Mouse (Mus musculus) limb, embryonic 13.5 days (tissue): ENCODE results near the gene Ttll11. TPM values are rescaled to one million over a fixed set of nuclear protein-coding genes. Genes with fewer than 3 reads are reported as not detected.

Experiments
- ATAC-seq: fragments of 200-750 bp; cut with Nextera tagmentation; 2 replicates; pipeline ENCODE4 v1.8.0; 2017; ENCODE audit warnings: low read depth, moderate number of reproducible peaks, moderate TSS enrichment; ENCODE audit not compliant: low FRiP score
- H3K27ac ChIP-seq: fragments of 300-500 bp; sonication (generic); 2 replicates; pipeline ENCODE4 v1.5.1; 2015; ENCODE audit warnings: inconsistent platforms, mild to moderate bottlenecking, moderate library complexity
- H3K27me3 ChIP-seq: fragments of 300-500 bp; sonication (generic); 2 replicates; pipeline ENCODE4 v1.6.1; 2015; ENCODE audit warnings: mild to moderate bottlenecking, inconsistent platforms
- H3K36me3 ChIP-seq: fragments of 300-500 bp; sonication (generic); 2 replicates; pipeline ENCODE4 v1.6.1; 2015; ENCODE audit warnings: inconsistent platforms, mild to moderate bottlenecking, moderate library complexity
- H3K4me1 ChIP-seq: fragments of 300-500 bp; sonication (generic); 2 replicates; pipeline ENCODE4 v1.6.1; 2015; ENCODE audit warnings: inconsistent platforms
- H3K4me2 ChIP-seq: fragments of 300-500 bp; sonication (generic); replicated peaks from 2 replicates; pipeline ENCODE4 v1.6.1; 2015; ENCODE audit warnings: inconsistent platforms, mild to moderate bottlenecking, moderate library complexity
- H3K4me3 ChIP-seq: fragments of 300-500 bp; sonication (generic); 2 replicates; pipeline ENCODE4 v1.5.1; 2015; ENCODE audit warnings: moderate library complexity, mild to moderate bottlenecking, inconsistent platforms
- H3K9ac ChIP-seq: fragments of 300-500 bp; sonication (generic); 2 replicates; pipeline ENCODE4 v1.6.1; 2015; ENCODE audit warnings: mild to moderate bottlenecking, inconsistent platforms
- H3K9me3 ChIP-seq: fragments of 300-500 bp; sonication (generic); 2 replicates; pipeline ENCODE4 v1.6.1; 2016; ENCODE audit warnings: inconsistent platforms
- WGBS: fragments of 180-500 bp; shearing (Covaris S2); methylation state at CpG from one replicate; pipeline ENCODE4 v1.1.7; 2015; 5-methylcytosine and 5-hydroxymethylcytosine counted together
- polyA plus RNA-seq: library from polyadenylated mRNA; unstranded; fragments of >200 nt; fragmentation: Nextera tagmentation; extraction: Ambion mirVana; gene quantifications from 2 replicates; pipeline ENCODE4 v1.2.1, GENCODE M21; 2015

Ttll11 gene
- polyA plus RNA-seq, 1 experiment from 2014 or later = 0.85 TPM

DNA sequence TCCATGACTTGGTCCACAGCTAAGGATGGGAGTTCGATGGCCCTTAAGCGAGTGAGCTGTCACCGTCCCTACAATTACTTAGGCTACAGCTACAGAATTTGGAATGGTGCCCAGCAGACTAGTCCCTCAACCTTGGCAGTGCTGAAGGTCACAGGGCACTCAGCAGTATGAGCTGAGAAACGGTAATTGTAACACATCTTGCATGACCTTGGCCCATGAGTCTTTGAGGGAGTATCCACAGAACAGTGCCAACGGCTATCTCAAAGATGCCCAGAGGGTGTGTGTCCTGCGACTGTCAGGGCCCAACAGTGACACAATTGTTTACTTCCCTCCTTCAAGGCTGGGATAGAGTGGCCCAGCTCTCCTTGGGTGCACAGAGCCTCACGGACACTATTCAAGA, 118.5 kb downstream of the Ttll11 start:
- H3K9me3 ChIP-seq = no peaks in the 10 kb centered on the region
- H3K4me1 ChIP-seq = peaks cover 23% of the 10 kb centered on the region
- no peaks in the 10 kb centered on the region for H3K27me3 ChIP-seq
- H3K9ac ChIP-seq = no peak overlapping the region
- no peak overlapping the region for H3K4me3 ChIP-seq
- no peak for ATAC-seq
- H3K36me3 ChIP-seq = no peaks in the 10 kb centered on the region
- H3K4me2 ChIP-seq = no peak overlapping the region
- peak overlapping the region; percentile 82; the same call in 1 of the 2 replicates for H3K27ac ChIP-seq
- 91% methylated on average over 7 of the region's 7 CpGs for WGBS

DNA sequence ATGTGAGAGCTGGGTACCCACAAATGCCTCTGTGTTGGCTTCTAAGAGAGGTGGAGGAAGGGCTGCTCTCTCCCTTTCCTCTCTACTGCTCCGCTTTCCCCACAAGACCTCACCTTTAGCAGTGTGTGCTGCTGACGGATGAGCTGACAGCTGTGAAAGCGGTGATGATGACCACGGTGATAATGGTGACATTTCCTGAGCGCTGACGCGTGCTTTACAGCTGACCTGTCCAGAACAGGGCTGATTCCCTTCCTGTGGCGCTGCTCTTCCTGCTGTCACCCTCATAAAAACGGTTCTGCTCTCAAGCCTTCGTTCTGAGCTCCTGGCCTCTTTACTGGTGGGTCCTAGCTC, 119.3 kb downstream of the Ttll11 start:
- Histone ChIP-seq H3K4me1 (peaks cover 23% of the 10 kb centered on the region), H3K9ac (no peak overlapping the region), H3K4me2 (0 out of 2 replicates have a peak overlapping the region, but pooled peaks have one; percentile 16), H3K27me3 (no peaks in the 10 kb centered on the region), H3K4me3 (no peak overlapping the region), H3K9me3 (no peaks in the 10 kb centered on the region), H3K36me3 (no peaks in the 10 kb centered on the region), H3K27ac (peak overlapping the region; percentile 82)
- WGBS = 44% methylated on average over 10 of the region's 10 CpGs
- ATAC-seq = no peak

DNA sequence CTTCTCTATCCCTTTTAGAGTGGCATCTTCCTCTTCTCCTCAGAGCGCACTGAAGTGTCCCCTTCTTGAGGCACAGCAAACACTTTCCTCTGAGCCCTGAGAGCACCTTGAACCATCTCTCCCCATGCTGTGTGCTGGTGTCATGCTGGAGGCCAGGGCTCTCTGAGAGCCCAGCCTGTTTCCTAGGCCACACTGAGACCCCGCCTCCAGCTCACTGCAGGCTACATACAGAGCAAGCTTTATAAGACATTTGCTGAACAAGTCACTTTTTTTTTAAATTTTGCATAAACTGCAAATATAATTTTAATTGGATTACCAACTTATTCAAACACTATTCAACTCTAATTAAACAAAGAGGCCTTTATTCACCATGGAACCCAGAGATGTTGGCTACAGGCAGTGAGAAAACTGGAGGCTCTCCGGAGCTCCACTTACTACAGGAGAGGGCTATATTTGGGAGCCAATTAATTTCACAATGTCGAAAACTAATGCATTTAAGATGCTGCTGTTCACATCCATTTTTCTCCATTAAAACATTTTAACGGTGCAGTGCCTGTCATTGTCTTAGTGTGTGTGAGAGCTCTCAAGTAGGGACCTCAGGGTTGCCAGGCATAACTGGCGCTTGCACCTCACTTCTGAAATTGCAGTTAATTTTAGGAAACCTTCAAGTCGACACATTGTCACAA, 119.9 kb downstream of the Ttll11 start:
- WGBS = 55% methylated on average over 7 of the region's 7 CpGs
- peak; percentile 59; the same call in 1 of the 2 replicates for ATAC-seq

GRCm38 (mm10) chr2:35858281-35858680, 121.4 kb downstream of the Ttll11 start:
- Histone ChIP-seq H3K9me3 (no peaks in the 10 kb centered on the region), H3K27ac (no peak overlapping the region), H3K9ac (no peak overlapping the region), H3K4me3 (no peak overlapping the region), H3K4me1 (peaks cover 22% of the 10 kb centered on the region), H3K36me3 (no peaks in the 10 kb centered on the region), H3K4me2 (no peak overlapping the region), H3K27me3 (no peaks in the 10 kb centered on the region)
- 61% methylated on average over 6 of the region's 6 CpGs for WGBS
- no peak for ATAC-seq

More for the DNA sequence above, 119.9 kb downstream of the Ttll11 start:
- no peaks in the 10 kb centered on the region for H3K27me3 ChIP-seq
- peak overlapping the region; percentile 82 for H3K27ac ChIP-seq
- H3K9ac ChIP-seq = no peak overlapping the region
- peaks cover 23% of the 10 kb centered on the region for H3K4me1 ChIP-seq
- H3K36me3 ChIP-seq = no peaks in the 10 kb centered on the region
- no peaks in the 10 kb centered on the region for H3K9me3 ChIP-seq
- no peak overlapping the region for H3K4me3 ChIP-seq
- 0 out of 2 replicates have a peak overlapping the region, but pooled peaks have one; percentile 16 for H3K4me2 ChIP-seq

DNA sequence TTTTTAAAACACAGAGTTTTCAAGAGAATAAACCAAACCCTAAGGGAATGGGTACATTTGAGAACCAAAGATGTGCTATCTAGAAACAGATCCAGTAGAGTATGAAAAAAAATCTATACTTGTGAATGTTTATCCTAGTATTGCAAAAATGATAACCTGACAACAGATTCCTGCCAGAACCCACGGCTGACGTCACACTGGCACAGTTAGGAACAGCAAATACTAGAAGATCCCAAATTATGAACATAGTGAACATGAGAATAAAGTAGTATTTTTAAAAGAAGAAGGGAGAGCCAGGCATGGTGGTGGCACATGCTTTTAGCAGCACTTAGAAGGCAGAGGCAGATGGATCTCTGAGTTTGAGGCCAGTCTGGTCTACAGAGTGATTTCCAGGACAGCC, 122.8 kb downstream of the Ttll11 start:
- 77% methylated on average over 2 of the region's 2 CpGs for WGBS
- H3K4me2 ChIP-seq = no peak overlapping the region
- H3K4me1 ChIP-seq = peaks cover 27% of the 10 kb centered on the region
- ATAC-seq = no peak
- H3K27ac ChIP-seq = no peak overlapping the region
- no peaks in the 10 kb centered on the region for H3K27me3 ChIP-seq
- no peak overlapping the region for H3K4me3 ChIP-seq
- H3K9ac ChIP-seq = no peak overlapping the region
- no peaks in the 10 kb centered on the region for H3K36me3 ChIP-seq
- H3K9me3 ChIP-seq = no peaks in the 10 kb centered on the region

- no peak overlapping the region for H3K27ac ChIP-seq
- ATAC-seq = no peak
- H3K4me2 ChIP-seq = no peak overlapping the region
- no peaks in the 10 kb centered on the region for H3K9me3 ChIP-seq
- no peak overlapping the region for H3K4me3 ChIP-seq
- no peak overlapping the region for H3K9ac ChIP-seq
- 26% methylated on average over 5 of the region's 5 CpGs for WGBS
- H3K4me1 ChIP-seq = peaks cover 31% of the 10 kb centered on the region
- H3K27me3 ChIP-seq = peaks cover 9% of the 10 kb centered on the region; the same call in 1 of the 2 replicates
- no peaks in the 10 kb centered on the region for H3K36me3 ChIP-seq
Observed at GRCm38 (mm10) chr2:35854877-35855276, 124.8 kb downstream of the Ttll11 start.

GRCm38 (mm10) chr2:35852971-35853370, 126.7 kb downstream of the Ttll11 start:
- H3K4me3 ChIP-seq = no peak overlapping the region
- peaks cover 26% of the 10 kb centered on the region for H3K4me1 ChIP-seq
- no peaks in the 10 kb centered on the region for H3K9me3 ChIP-seq
- no peak for ATAC-seq
- WGBS = 78% methylated on average over 4 of the region's 4 CpGs
- no peak overlapping the region for H3K9ac ChIP-seq
- H3K27me3 ChIP-seq = peaks cover 9% of the 10 kb centered on the region; the same call in 1 of the 2 replicates
- no peaks in the 10 kb centered on the region for H3K36me3 ChIP-seq
- H3K4me2 ChIP-seq = no peak overlapping the region
- H3K27ac ChIP-seq = no peak overlapping the region

- ATAC-seq = no peak
- Histone ChIP-seq H3K36me3 (no peaks in the 10 kb centered on the region), H3K9me3 (no peaks in the 10 kb centered on the region), H3K27ac (no peak overlapping the region), H3K27me3 (peaks cover 9% of the 10 kb centered on the region; the same call in 1 of the 2 replicates), H3K4me1 (peaks cover 26% of the 10 kb centered on the region), H3K4me3 (no peak overlapping the region), H3K9ac (no peak overlapping the region), H3K4me2 (peak overlapping the region; percentile 39)
- WGBS = 49% methylated on average over 3 of the region's 3 CpGs
Observed at GRCm38 (mm10) chr2:35852164-35852509, 127.6 kb downstream of the Ttll11 start.

DNA sequence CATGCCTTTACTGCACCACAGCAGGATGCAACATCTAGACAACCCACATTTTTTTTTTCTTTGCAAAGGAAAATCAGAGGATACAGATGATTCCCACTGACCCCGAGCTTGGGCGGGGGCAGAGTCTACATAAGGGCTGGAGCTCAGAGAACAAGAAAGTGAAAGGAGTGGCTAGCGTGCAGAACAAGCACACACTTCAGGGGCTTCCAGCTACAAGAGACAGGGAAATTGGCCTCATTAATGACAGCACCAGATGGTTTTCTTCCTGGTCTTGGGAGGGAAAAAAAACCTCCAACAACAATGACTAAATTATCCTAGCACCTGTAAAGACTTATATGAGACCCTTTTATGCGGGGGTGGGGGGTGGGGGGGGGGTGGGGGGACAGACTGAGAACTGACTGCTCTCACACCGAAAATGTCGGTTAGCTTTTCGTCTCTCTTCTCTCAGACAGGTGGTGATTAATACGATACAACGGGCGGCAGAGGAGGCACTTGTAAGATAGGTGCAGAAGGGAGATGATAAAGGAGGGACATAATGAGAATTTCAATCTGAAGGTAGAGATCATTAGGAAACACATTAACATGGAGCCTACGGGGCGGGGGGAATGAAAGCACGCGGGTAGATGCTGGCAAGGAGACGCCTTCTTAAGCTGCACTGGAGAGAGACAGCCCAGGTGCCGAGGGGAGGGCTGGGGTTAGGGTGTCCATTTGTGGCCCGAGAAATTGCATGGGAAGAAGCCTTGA, 128.1 kb downstream of the Ttll11 start:
- H3K4me1 ChIP-seq = peaks cover 26% of the 10 kb centered on the region
- peaks cover 9% of the 10 kb centered on the region; the same call in 1 of the 2 replicates for H3K27me3 ChIP-seq
- no peak overlapping the region for H3K27ac ChIP-seq
- H3K4me2 ChIP-seq = peak overlapping the region; percentile 39
- H3K9me3 ChIP-seq = no peaks in the 10 kb centered on the region
- no peak for ATAC-seq
- no peaks in the 10 kb centered on the region for H3K36me3 ChIP-seq
- WGBS = 10% methylated on average over 17 of the region's 17 CpGs
- H3K4me3 ChIP-seq = no peak overlapping the region
- no peak overlapping the region for H3K9ac ChIP-seq

- Histone ChIP-seq H3K27ac (no peak overlapping the region), H3K9ac (no peak overlapping the region), H3K36me3 (no peaks in the 10 kb centered on the region), H3K4me3 (no peak overlapping the region), H3K4me1 (peaks cover 36% of the 10 kb centered on the region), H3K4me2 (no peak overlapping the region), H3K9me3 (no peaks in the 10 kb centered on the region), H3K27me3 (peaks cover 9% of the 10 kb centered on the region; the same call in 1 of the 2 replicates)
- no peak for ATAC-seq
- WGBS = 19% methylated on average over 10 of the region's 10 CpGs
Observed at GRCm38 (mm10) chr2:35849632-35850230, 130.0 kb downstream of the Ttll11 start.

- Histone ChIP-seq H3K4me2 (no peak overlapping the region), H3K36me3 (no peaks in the 10 kb centered on the region), H3K9ac (no peak overlapping the region), H3K4me1 (peaks cover 47% of the 10 kb centered on the region), H3K27ac (no peak overlapping the region), H3K27me3 (peaks cover 9% of the 10 kb centered on the region; the same call in 1 of the 2 replicates), H3K9me3 (no peaks in the 10 kb centered on the region), H3K4me3 (no peak overlapping the region)
- ATAC-seq = no peak
- WGBS = 48% methylated on average over 11 of the region's 11 CpGs
Observed at GRCm38 (mm10) chr2:35845611-35846504, 133.9 kb downstream of the Ttll11 start.
